Mouse (Mus musculus) CH12.LX (cell line): ENCODE data around the gene Ccdc122. TPM values are rescaled to one million over a fixed set of nuclear protein-coding genes. Genes with fewer than 3 reads are reported as not detected.

Source experiments
- DNase-seq: peaks from one replicate; pipeline ENCODE4 v3.0.0-alpha.2; 2013; ENCODE audit errors: extremely low read depth
- H3K27ac ChIP-seq: 2 replicates; pipeline ENCODE4 v1.5.1; 2012; ENCODE audit warnings: low read depth, mild to moderate bottlenecking, control low read depth, moderate library complexity; ENCODE audit not compliant: insufficient read depth
- H3K27me3 ChIP-seq: replicated peaks from 2 replicates; pipeline ENCODE3; 2012; ENCODE audit warnings: inconsistent platforms
- H3K36me3 ChIP-seq, 2 experiments: replicated peaks in 1 of 2; 2 replicates each; pipeline versions ENCODE3 to v1.6.1; 2012; ENCODE audit warnings: inconsistent platforms in 1 of 2, low read length in 1 of 2, mild to moderate bottlenecking in 1 of 2, mixed read lengths in 1 of 2, moderate library complexity in 1 of 2; ENCODE audit not compliant: control insufficient read depth in 1 of 2, insufficient read depth in 1 of 2
- H3K4me1 ChIP-seq, 2 experiments: 2 replicates each; pipeline ENCODE4 v1.6.1; 2012; ENCODE audit warnings: inconsistent platforms in 1 of 2, moderate library complexity in 1 of 2; ENCODE audit not compliant: insufficient read depth in 2 of 2, control insufficient read depth in 1 of 2
- H3K4me2 ChIP-seq: 2 replicates; pipeline ENCODE4 v1.6.1; 2012; ENCODE audit warnings: low read depth, mild to moderate bottlenecking, control low read depth; ENCODE audit not compliant: poor library complexity, insufficient read depth, severe bottlenecking
- H3K4me3 ChIP-seq, 3 experiments: fragments of 150-350 bp in 1 of 3; sonication (generic) in 1 of 3; replicated peaks in 1 of 3; 2 replicates each; pipeline versions ENCODE3 to v1.5.1; 2011 to 2012; ENCODE audit warnings: low read depth in 2 of 3, low read length in 2 of 3, mild to moderate bottlenecking in 2 of 3, moderate library complexity in 2 of 3, control low read depth in 1 of 3, improper control_type of control experiment in 1 of 3, inconsistent platforms in 1 of 3, mixed read lengths in 1 of 3; ENCODE audit not compliant: poor library complexity in 1 of 3
- H3K79me2 ChIP-seq: replicated peaks from 2 replicates; pipeline ENCODE4 v1.6.1; 2012; ENCODE audit warnings: mild to moderate bottlenecking, moderate library complexity; ENCODE audit not compliant: control insufficient read depth, poor library complexity, insufficient read depth, severe bottlenecking; ENCODE audit errors: extremely low read depth
- H3K9ac ChIP-seq: 2 replicates; pipeline ENCODE4 v1.6.1; 2012; ENCODE audit warnings: low read depth, mild to moderate bottlenecking, control low read depth, moderate library complexity; ENCODE audit not compliant: insufficient read depth
- H3K9me3 ChIP-seq: replicated peaks from 2 replicates; pipeline ENCODE3; 2012; ENCODE audit warnings: low read length, inconsistent platforms, mixed read lengths
- BHLHE40 ChIP-seq: IDR thresholded peaks from 2 replicates; pipeline ENCODE4 v1.6.1; 2011; ENCODE audit warnings: mild to moderate bottlenecking, low read depth, low read length, improper control_type of control experiment
- CHD1 ChIP-seq: IDR thresholded peaks from 2 replicates; pipeline ENCODE4 v1.6.1; 2012; ENCODE audit warnings: low read depth, low read length, improper control_type of control experiment, inconsistent platforms
- CHD2 ChIP-seq: IDR thresholded peaks from 2 replicates; pipeline ENCODE4 v1.6.1; 2011; ENCODE audit warnings: low read length, improper control_type of control experiment
- CTCF ChIP-seq, 2 experiments: IDR thresholded peaks in 1 of 2; conservative IDR thresholded peaks in 1 of 2; 2 replicates each; pipeline ENCODE4 v1.5.1; 2011 to 2012; ENCODE audit warnings: low read depth in 2 of 2, low read length in 2 of 2, improper control_type of control experiment in 1 of 2, inconsistent platforms in 1 of 2, mild to moderate bottlenecking in 1 of 2, moderate library complexity in 1 of 2
- E2F4 ChIP-seq: IDR thresholded peaks from 2 replicates; pipeline ENCODE4 v1.6.1; 2011; ENCODE audit warnings: low read depth, low read length, improper control_type of control experiment; ENCODE audit not compliant: insufficient replicate concordance
- ELF1 ChIP-seq: IDR thresholded peaks from 2 replicates; pipeline ENCODE4 v1.6.1; 2014; ENCODE audit warnings: low read depth, mild to moderate bottlenecking, inconsistent platforms, low read length, improper control_type of control experiment
- EP300 ChIP-seq: IDR thresholded peaks from 2 replicates; pipeline ENCODE4 v1.6.1; 2011; ENCODE audit warnings: low read length, improper control_type of control experiment
- ETS1 ChIP-seq: conservative IDR thresholded peaks from 2 replicates; pipeline ENCODE4 v1.6.1; 2012; ENCODE audit warnings: low read depth, mild to moderate bottlenecking, inconsistent platforms, low read length, improper control_type of control experiment, moderate library complexity
- GABPA ChIP-seq: IDR thresholded peaks from 2 replicates; pipeline ENCODE4 v1.6.1; 2012; ENCODE audit warnings: low read depth, low read length, improper control_type of control experiment, inconsistent platforms; ENCODE audit not compliant: insufficient replicate concordance
- HCFC1 ChIP-seq: IDR thresholded peaks from 2 replicates; pipeline ENCODE4 v1.6.1; 2012; ENCODE audit warnings: low read depth, mild to moderate bottlenecking, inconsistent platforms, low read length, improper control_type of control experiment
- IRF4 ChIP-seq: IDR thresholded peaks from 2 replicates; pipeline ENCODE4 v1.6.1; 2014; ENCODE audit warnings: low read depth, mild to moderate bottlenecking, inconsistent platforms, low read length, improper control_type of control experiment
- JUN ChIP-seq: IDR thresholded peaks from 2 replicates; pipeline ENCODE4 v1.6.1; 2011; ENCODE audit warnings: low read depth, mild to moderate bottlenecking, low read length, improper control_type of control experiment, moderate library complexity; ENCODE audit not compliant: insufficient read depth
- JUND ChIP-seq: conservative IDR thresholded peaks from 2 replicates; pipeline ENCODE4 v1.6.1; 2011; ENCODE audit warnings: low read depth, low read length, improper control_type of control experiment
- KAT2A ChIP-seq: IDR thresholded peaks from 2 replicates; pipeline ENCODE4 v1.6.1; 2012; ENCODE audit warnings: low read length, improper control_type of control experiment, inconsistent platforms; ENCODE audit not compliant: insufficient replicate concordance
- MAFK ChIP-seq: IDR thresholded peaks from 2 replicates; pipeline ENCODE4 v1.6.1; 2011; ENCODE audit warnings: low read length, improper control_type of control experiment; ENCODE audit not compliant: insufficient replicate concordance
- MAX ChIP-seq: IDR thresholded peaks from 2 replicates; pipeline ENCODE4 v1.6.1; 2011; ENCODE audit warnings: low read length, improper control_type of control experiment
- MAZ ChIP-seq: IDR thresholded peaks from 2 replicates; pipeline ENCODE4 v1.6.1; 2012; ENCODE audit warnings: low read depth, mild to moderate bottlenecking, inconsistent platforms, low read length, improper control_type of control experiment, moderate library complexity
- MEF2A ChIP-seq: IDR thresholded peaks from 2 replicates; pipeline ENCODE4 v1.6.1; 2014; ENCODE audit warnings: low read depth, mild to moderate bottlenecking, inconsistent platforms, low read length, improper control_type of control experiment, borderline replicate concordance
- MXI1 ChIP-seq: IDR thresholded peaks from 2 replicates; pipeline ENCODE4 v1.6.1; 2011; ENCODE audit warnings: mild to moderate bottlenecking, low read depth, low read length, improper control_type of control experiment
- MYC ChIP-seq: IDR thresholded peaks from 2 replicates; pipeline ENCODE4 v1.6.1; 2011; ENCODE audit warnings: low read depth, mild to moderate bottlenecking, improper control_type of control experiment, low read length
- NELFE ChIP-seq: IDR thresholded peaks from 2 replicates; pipeline ENCODE4 v1.6.1; 2011; ENCODE audit warnings: low read depth, low read length, improper control_type of control experiment
- NRF1 ChIP-seq: IDR thresholded peaks from 2 replicates; pipeline ENCODE4 v1.6.1; 2014; ENCODE audit warnings: low read depth, mild to moderate bottlenecking, inconsistent platforms, low read length, improper control_type of control experiment, moderate library complexity
- PAX5 ChIP-seq: IDR thresholded peaks from 2 replicates; pipeline ENCODE4 v1.6.1; 2012; ENCODE audit warnings: low read length, inconsistent platforms, mixed read lengths
- POLR2A ChIP-seq: IDR thresholded peaks from 2 replicates; pipeline ENCODE4 v1.6.1; 2011; ENCODE audit warnings: low read depth, mild to moderate bottlenecking, improper control_type of control experiment, low read length
- POLR2AphosphoS2 ChIP-seq: IDR thresholded peaks from 2 replicates; pipeline ENCODE4 v1.6.1; 2011; ENCODE audit warnings: low read depth, low read length, improper control_type of control experiment
- RAD21 ChIP-seq: IDR thresholded peaks from 2 replicates; pipeline ENCODE4 v1.6.1; 2011; ENCODE audit warnings: low read depth, mild to moderate bottlenecking, low read length, improper control_type of control experiment, moderate library complexity
- RCOR1 ChIP-seq: conservative IDR thresholded peaks from 2 replicates; pipeline ENCODE4 v1.6.1; 2012; ENCODE audit warnings: low read depth, mild to moderate bottlenecking, inconsistent platforms, low read length, improper control_type of control experiment
- SIN3A ChIP-seq: IDR thresholded peaks from 2 replicates; pipeline ENCODE4 v1.6.1; 2012; ENCODE audit warnings: low read length, improper control_type of control experiment, inconsistent platforms
- SMC3 ChIP-seq: IDR thresholded peaks from 2 replicates; pipeline ENCODE4 v1.6.1; 2011; ENCODE audit warnings: low read depth, low read length, improper control_type of control experiment
- TBP ChIP-seq: conservative IDR thresholded peaks from 2 replicates; pipeline ENCODE4 v1.6.1; 2011; ENCODE audit warnings: low read depth, low read length, improper control_type of control experiment
- TCF12 ChIP-seq: IDR thresholded peaks from 2 replicates; pipeline ENCODE4 v1.6.1; 2014; ENCODE audit warnings: low read depth, mild to moderate bottlenecking, inconsistent platforms, low read length, improper control_type of control experiment
- UBTF ChIP-seq: IDR thresholded peaks from 2 replicates; pipeline ENCODE4 v1.6.1; 2012; ENCODE audit warnings: low read depth, mild to moderate bottlenecking, inconsistent platforms, low read length, improper control_type of control experiment, moderate library complexity
- USF1 ChIP-seq: IDR thresholded peaks from 2 replicates; pipeline ENCODE4 v1.6.1; 2014; ENCODE audit warnings: low read depth, mild to moderate bottlenecking, inconsistent platforms, low read length, improper control_type of control experiment
- USF2 ChIP-seq: conservative IDR thresholded peaks from 2 replicates; pipeline ENCODE4 v1.6.1; 2011; ENCODE audit warnings: low read depth, low read length, improper control_type of control experiment
- ZC3H11A ChIP-seq: IDR thresholded peaks from 2 replicates; pipeline ENCODE4 v1.6.1; 2012; ENCODE audit warnings: low read depth, mild to moderate bottlenecking, inconsistent platforms, low read length, improper control_type of control experiment
- ZKSCAN1 ChIP-seq: IDR thresholded peaks from 2 replicates; pipeline ENCODE4 v1.6.1; 2012; ENCODE audit warnings: low read depth, inconsistent platforms, low read length, improper control_type of control experiment, borderline replicate concordance
- ZMIZ1 ChIP-seq: IDR thresholded peaks from 2 replicates; pipeline ENCODE4 v1.6.1; 2012; ENCODE audit warnings: low read depth, mild to moderate bottlenecking, inconsistent platforms, low read length, improper control_type of control experiment
- ZNF384 ChIP-seq: IDR thresholded peaks from 2 replicates; pipeline ENCODE4 v1.6.1; 2012; ENCODE audit warnings: low read depth, low read length, improper control_type of control experiment, inconsistent platforms
- dilution Hi-C: fragments of 300-500 bp; cut with MboI; formaldehyde crosslinking; loops from 2 replicates; pipeline ENCODE4 v1.14.3; 2020; ENCODE audit warnings: low sequenced_read_pairs; ENCODE audit not compliant: extremely low pct_unique_long_range_greater_than_20kb, extremely low pct_ligation_motif_present
- in situ Hi-C: fragments of 300-500 bp; cut with MboI; formaldehyde crosslinking; loops from 3 replicates; pipeline ENCODE4 v1.14.3; 2019; ENCODE audit warnings: low sequenced_read_pairs, low pct_ligation_motif_present, low pct_unique_long_range_greater_than_20kb, mixed read lengths
- polyA plus RNA-seq: library from polyadenylated mRNA; unstranded; fragments of >175 nt; gene quantifications from 2 replicates; pipeline ENCODE4 v1.2.1, GENCODE M21; 2012; ENCODE audit warnings: low read depth; ENCODE audit not compliant: insufficient read length
- total RNA-seq, 2 experiments: library from RNA; depleted of rRNA; stranded (reverse); fragments of 300-350 nt in 1 of 2; fragments of >200 nt in 1 of 2; gene quantifications; 2 replicates each; pipeline ENCODE4 v1.2.3; 2012 to 2014

Gene Ccdc122
- total and polyA plus RNA-seq, 3 experiments = 4.7 to 21.8 (median 11.6) TPM

- peak overlapping the region; percentile 65 for H3K9ac ChIP-seq
- H3K4me1 ChIP-seq = peaks cover 5 to 30% of the 10 kb centered on the region in 2 experiments
- DNase-seq = peak; percentile 60
- H3K27me3 ChIP-seq = no peaks in the 10 kb centered on the region
- H3K27ac ChIP-seq = peak overlapping the region; percentile 55; the same call in 1 of the 2 replicates
- TF ChIP-seq USF1 (no peak), USF2 (no peak), MXI1 (no peak; the same call in 1 of the 2 replicates), HCFC1 (no peak), ETS1 (peak; percentile 45; the same call in 1 of the 2 replicates), KAT2A (no peak), MAZ (no peak), MAX (peak; percentile 29; the same call in 1 of the 2 replicates), RCOR1 (no peak), PAX5 (no peak), ELF1 (no peak), SMC3 (no peak), MEF2A (peak; percentile 89), ZC3H11A (no peak), JUND (no peak), TCF12 (no peak; the same call in 1 of the 2 replicates), RAD21 (no peak), GABPA (no peak), MAFK (no peak), UBTF (no peak), ZNF384 (no peak), EP300 (peak; percentile 35; the same call in 1 of the 2 replicates), NELFE (no peak), ZKSCAN1 (no peak), TBP (no peak), IRF4 (peak; percentile 77), POLR2A (peak; percentile 38; the same call in 1 of the 2 replicates), SIN3A (no peak), CTCF (conservative IDR thresholded peaks at IDR 0.05 in 1 of 2, IDR thresholded peaks at IDR 0.05 in 1 of 2; ENCODE audit: low read depth in 2 of 2, low read length in 2 of 2) (no peak), CHD1 (peak; percentile 94), BHLHE40 (no peak), E2F4 (no peak), ZMIZ1 (no peak), POLR2AphosphoS2 (no peak), CHD2 (no peak), NRF1 (no peak), JUN (no peak), MYC (no peak)
- peaks cover 0 to 2% of the 10 kb centered on the region in 2 experiments for H3K36me3 ChIP-seq
- H3K4me2 ChIP-seq = peak overlapping the region; percentile 69
- H3K4me3 ChIP-seq = peak overlapping the region; percentile 3 to 79 (median 65)
- in situ Hi-C loops = no loop called here
- no peaks in the 10 kb centered on the region for H3K9me3 ChIP-seq
- dilution Hi-C loops = no loop called here
- H3K79me2 ChIP-seq = peaks cover 9% of the 10 kb centered on the region
Observed at GRCm38 (mm10) chr14:77037832-77038425, 1.4 kb downstream of the Ccdc122 start.
